Mouse (Mus musculus) lung, postnatal 4 days (tissue): Measurements from ENCODE around the gene Dph2.

ENCODE experiments used
- DNase-seq, 2 experiments: peaks; one replicate each; pipeline ENCODE4 v3.0.0; 2021

The Dph2 gene

DNA sequence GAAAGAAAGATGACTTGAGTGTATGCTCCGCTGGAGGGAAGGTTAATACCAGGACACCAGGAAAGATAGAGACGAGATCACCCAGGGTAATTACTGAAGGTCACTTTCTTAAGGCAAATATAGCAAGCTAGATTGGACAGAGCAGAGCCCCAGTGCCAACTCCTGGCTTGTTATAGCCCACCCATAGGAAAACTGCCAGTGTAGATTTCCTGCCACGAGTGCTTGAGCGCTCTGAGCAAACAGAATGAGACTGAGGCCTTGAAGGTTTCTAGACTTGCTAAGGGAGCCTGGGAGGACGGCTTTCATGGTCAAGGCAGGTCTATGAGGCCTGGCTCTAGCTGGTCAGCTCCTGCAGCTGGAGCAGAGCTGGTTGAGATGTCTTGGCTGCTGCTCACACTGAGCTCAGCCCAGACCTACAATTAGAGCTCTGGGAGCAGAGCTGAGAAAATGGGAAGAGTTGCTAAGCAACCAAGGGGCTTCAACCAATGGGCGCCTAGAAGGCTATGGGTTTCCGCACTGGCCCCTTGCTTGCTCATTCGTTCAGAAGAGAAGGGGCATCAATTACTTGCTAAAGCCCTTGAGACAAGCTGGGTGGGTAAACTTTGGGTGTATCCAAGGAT, 17.1 kb upstream of the Dph2 start:
- DNase-seq: peak in 1 of 2 experiments; percentile 13

DNA sequence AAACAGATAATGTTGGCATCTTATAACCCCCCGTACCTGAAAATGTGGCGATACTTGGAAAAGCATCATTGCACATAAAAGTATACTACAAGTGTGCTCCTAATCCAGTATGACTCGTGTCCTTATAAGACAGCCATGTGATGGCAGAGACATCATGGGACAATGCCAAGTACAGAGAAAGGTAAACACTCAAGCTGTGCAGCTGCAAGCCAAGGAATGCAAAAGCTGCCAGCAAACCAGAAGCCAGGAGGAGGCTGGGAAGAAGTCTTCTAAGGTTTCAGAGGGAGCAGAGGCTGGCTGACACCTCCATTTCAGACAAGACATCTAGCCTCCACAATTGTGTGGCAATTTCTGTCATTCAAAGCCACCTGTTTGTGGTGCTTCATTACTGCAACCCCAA, 14.4 kb upstream of the Dph2 start:
- peak; percentile 53 to 60 for DNase-seq

DNA sequence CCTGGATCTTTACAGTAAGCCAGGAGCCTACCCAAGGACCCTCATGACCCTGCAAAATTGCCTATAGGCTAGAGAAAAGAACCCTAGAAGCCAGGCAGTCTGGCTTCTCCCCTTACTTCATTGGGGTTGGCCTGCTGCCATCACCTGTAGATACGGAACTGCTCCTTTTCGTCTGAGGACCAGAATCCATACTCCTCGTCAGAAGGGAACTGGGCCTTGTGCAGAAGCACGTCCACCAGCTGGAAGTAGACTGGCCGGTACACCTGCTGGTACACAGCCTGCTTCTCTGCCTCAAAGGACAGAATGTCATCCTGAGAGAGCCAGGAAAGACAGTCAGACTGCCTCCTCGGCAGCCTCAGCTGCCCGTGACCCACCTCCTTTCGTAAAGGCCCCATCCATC, 12.9 kb upstream of the Dph2 start:
- DNase-seq: no peak

DNA sequence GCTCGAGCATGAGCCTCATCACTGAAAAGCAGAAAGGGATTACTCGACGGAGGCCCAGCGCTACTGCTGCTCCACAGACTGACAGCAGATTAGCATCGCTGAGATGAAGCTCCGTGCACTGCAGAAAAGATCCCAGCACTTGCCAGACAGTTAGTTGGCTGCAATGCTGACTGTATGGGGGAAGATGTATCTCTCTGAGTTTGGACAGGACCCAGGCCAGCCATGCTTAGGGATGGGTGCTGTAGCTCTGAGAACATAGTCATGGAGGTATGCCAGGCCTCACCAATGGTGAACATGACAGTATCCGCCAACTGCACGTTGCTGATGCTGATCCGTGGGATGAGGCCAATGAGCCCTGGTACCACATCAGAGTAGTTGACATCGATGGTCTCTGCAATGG, 12.3 kb upstream of the Dph2 start:
- DNase-seq: no peak

DNA sequence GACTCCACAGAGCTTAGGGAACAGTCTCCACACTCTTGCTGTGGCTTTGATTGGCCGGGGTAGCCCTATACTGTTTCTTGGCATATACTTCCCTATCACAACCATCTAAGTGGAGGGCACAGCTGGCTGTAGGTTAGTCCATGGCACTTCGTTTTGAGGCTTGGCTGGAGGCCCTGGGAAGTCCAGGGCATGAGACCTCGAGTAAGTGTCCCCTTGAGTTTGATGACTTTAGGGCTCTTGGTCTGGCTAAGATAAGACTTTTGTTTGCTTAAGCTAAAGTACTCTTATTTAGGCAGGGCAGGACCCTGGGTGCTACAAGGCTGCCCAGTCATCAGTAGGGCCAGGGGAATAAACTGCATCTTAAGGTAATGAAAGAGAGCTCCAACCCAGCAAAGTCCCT, 6.3 kb upstream of the Dph2 start:
- peak; percentile 32 to 74 for DNase-seq

DNA sequence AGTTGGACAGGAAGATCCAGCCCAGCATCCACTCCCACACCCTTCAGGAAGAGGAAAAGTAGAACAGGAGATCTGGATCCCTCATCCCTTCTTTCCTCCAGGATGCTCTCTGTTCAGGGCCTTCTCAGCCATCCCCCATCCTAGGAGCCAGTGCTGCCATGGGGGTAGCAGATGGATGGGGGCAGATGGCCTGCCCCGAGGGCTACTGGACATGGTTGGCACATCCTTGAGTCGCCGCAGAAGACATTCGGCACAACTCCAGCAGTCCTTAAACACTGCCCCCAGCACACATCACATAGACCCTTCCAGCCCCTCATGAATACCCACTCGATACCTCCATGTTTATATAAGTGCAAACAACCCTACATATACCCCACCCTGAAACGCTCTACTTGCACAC, 4.2 kb upstream of the Dph2 start:
- DNase-seq: no peak

DNA sequence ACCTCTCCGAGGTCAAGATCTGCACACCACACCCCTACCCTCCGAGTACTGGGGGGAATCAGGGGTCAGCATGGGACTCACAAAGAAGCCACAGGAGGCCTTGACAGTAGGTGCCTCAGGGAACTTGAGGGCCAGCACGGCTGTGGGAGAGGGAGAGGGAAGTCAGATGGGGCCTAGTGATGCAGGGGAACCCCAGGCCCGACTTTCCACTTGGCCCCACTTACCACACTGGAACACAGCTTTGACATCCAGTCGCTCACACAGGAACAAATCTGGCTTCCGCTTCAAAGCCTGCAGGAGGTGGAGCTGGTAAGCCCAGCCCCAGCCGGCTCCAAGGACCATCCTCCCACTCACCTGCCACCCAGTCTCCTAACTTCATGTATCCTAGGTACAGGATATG, 3.5 kb upstream of the Dph2 start:
- no peak for DNase-seq

DNA sequence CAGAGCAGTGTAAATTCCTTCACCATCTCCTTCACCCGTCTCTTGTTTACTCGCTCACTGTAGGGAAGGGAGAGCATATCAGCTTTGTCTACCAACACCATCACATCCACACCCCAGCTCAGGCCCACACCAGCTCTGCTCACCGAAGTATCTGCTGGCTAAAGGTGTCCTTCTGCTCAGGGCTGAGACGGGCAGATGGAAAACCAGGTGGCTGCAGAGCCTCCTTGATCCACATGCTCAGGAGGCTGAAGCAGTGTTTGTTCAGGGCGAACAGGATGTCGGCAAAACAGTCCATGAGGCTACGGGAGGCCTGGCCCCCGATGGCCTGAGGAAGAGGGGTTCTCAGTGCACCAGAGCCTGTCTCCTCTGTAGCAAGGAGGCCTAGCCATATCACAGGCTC, 2.8 kb upstream of the Dph2 start:
- no peak for DNase-seq

DNA sequence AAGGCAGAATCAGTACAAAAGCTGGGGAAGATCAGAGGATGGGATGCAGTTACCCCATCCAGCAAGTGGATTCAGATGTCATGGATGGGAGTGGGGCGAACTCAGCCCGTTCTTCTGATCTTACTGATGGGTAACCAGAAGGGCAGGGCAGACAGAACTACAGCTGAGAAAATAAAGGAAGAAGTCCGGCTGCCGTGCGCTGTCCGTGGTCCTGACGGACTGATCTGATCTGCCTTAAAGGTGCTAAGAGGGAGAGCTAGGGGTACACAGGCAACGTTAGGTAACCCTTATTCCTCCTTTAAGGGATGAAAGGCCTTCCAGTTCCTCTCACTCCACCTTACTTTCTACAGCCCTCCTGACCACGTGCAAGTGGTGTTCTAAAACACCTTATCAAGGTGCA, 1.5 kb upstream of the Dph2 start:
- DNase-seq: peak; percentile 53 to 64

DNA sequence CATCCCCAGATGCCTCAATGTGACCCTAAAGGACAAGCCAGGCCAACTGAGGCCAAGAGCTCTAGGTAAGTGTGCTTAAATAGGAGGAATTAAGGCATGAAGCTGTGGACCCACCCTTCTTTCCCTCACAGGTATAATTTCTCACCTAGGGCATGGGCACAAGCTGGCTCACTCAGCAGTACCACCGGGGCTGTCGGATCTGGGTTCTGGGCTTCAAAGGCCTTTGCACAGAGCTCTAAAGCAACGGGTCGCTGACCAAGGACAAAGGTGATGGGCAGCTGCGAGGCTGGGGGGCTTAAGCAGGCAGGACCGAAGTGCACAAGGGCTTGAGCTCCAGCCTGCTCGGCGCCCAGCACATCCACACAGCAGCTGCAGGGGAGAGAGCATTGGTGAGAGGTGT, 1.1 kb downstream of the Dph2 start:
- no peak for DNase-seq

DNA sequence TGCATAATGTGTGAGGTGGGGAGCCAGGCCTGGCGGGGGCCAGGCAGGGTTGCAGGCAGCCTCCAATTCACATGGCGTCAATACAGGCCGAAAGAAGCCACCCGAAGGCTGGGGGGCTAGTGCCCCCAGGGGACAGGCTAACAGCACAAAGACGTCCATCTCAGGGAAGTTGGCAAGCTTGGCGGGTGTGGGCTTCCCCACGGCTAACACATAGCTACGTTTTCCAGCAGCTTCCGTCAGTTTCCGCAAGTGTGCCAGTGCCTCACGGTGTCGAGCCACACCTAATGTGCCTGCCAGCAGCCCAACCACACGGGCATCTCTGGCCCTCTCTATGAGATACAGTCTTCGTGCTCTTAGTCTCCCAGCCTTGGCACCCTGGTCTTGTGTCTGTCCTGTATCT, 1.8 kb downstream of the Dph2 start:
- DNase-seq: no peak

DNA sequence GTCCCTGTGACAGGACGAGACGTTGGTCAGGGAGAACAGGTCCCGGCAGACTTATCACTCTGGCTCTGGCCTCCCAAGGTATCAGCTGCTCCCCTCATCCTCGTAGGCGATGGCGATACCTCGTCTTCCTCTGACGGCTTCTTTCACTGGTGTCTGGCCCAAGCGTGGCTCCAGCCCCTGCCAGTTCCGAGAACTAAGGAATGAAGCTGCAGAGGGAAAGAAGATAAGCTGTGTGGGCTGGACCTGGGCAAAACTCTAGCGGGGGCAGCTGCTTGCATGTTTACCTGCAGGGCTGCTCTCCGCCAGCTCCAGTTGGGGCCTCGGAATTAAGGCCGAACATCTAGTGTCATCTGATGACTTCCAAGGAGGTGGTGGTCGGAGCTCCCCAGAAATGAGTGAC, 2.4 kb downstream of the Dph2 start:
- no peak for DNase-seq

DNA sequence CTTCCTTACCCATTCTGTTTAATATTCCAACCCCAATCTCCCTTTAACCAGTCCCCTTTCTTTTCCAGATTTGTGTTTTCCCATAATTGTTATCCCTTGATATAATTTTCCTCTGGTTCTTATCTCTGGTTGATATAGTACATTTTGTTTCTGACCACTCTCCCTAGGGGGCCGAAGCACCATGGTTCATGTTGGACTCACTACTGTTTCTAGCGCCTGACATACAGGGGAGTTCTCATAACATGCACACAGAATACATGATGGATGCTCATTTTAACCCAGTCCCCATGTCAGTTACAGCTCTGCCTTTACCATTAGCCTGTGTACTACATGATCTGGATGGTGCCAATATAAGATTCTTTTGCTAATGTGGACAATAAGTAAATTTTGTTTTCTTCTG, 3.9 kb downstream of the Dph2 start:
- no peak for DNase-seq

DNA sequence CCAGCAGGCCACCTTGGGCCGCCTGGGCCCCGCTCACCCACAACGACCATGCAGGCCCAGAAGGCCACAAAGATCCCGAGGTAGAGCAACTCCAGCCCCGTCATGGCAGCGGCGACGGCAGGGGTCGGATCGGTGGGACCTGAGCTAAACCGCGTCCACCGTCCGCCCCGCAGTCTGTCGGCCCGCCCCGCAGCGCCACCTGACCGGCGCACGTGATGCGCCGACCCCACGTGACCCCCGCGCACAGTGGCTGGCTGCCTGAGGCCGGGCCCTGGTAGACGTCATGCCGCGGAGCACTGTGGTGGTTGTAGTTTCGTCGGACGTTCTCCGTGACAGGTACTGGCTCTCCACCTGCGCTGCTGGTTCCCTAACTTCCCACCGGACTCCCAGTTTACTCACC, 4.7 kb downstream of the Dph2 start, which contains the start of gene Atp6v0b:
TSS of gene Atp6v0b (minus strand) at position 201 of the 400 bp plus-strand sequence.
- peak; percentile 94 to 95 for DNase-seq

DNA sequence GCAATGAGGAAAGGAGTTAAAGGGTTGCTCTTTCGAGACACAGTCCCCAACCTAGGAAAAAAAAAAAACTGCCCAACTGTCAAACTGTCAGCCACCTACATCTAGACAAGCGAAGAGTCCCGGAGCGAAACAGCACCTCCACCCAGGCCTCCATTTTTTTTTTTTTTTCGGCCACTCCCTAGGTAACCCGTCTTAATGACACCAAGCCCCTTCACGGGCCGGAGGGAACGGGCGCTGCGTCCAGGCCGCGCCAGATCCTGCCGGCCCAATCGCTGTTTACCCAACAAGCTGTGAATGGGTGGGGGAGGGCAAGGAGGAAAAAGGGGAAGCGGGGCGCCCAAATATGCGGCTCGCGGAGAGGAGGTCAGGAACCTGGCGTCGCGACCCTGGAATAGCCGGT, 5.2 kb downstream of the Dph2 start:
- peak in 1 of 2 experiments; percentile 55 for DNase-seq

DNA sequence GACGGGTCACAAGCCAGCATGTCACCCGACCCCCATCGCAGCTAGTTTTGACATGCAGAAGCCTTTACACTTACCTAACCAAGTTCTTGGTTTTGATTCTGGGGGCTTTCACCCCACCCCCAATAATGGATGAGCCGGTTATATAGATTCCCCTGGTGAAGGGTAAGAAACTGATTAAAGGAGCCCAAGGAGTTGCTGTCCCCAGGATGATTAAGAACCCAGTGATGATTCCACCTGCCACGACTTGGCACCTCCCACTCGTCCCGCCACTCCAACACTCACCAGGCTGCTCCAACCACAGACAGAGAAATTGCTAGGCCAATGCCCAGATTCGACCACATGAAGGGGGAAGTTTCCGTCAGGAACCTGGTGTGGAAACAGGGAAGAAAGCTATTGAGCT, 5.8 kb downstream of the Dph2 start:
- DNase-seq: no peak

DNA sequence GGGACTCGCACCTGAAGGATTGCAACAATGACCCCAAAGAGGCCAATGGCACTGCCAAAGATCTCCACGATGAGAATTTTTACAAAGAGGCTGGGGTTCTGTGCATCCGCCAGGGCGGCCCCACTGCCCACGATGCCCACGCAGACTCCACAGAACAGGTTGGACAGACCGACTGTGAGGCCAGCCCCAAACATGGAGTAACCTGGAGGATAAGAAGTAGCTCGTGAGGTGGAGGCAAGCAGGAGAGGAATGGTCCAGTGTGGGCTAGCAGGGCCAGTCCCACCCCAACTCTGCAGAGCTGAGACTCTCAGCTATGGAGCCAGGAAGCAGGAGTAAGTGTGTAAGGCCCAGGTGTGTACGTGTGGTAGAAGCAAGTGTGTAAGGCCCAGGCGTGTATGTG, 6.7 kb downstream of the Dph2 start:
- no peak for DNase-seq

DNA sequence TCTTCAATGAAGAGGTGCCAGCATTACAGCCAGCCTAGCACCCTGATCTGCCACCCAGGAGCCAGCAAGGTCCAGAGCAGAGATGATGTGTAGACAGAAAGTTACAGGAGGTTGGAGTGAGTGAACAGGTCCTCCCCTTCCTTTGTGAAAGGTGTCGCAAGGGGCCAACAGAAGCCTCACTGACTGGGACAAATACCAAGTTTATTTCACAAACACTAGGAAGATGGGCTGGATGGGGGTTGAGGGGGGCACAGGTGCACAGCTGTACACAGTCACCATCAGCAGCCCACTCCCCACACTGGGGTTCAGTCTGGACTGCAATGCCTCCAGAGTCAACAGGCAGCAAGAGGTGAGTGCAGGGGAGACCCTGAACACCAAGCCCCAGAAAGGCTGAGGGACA, 7.7 kb downstream of the Dph2 start:
- DNase-seq: no peak

DNA sequence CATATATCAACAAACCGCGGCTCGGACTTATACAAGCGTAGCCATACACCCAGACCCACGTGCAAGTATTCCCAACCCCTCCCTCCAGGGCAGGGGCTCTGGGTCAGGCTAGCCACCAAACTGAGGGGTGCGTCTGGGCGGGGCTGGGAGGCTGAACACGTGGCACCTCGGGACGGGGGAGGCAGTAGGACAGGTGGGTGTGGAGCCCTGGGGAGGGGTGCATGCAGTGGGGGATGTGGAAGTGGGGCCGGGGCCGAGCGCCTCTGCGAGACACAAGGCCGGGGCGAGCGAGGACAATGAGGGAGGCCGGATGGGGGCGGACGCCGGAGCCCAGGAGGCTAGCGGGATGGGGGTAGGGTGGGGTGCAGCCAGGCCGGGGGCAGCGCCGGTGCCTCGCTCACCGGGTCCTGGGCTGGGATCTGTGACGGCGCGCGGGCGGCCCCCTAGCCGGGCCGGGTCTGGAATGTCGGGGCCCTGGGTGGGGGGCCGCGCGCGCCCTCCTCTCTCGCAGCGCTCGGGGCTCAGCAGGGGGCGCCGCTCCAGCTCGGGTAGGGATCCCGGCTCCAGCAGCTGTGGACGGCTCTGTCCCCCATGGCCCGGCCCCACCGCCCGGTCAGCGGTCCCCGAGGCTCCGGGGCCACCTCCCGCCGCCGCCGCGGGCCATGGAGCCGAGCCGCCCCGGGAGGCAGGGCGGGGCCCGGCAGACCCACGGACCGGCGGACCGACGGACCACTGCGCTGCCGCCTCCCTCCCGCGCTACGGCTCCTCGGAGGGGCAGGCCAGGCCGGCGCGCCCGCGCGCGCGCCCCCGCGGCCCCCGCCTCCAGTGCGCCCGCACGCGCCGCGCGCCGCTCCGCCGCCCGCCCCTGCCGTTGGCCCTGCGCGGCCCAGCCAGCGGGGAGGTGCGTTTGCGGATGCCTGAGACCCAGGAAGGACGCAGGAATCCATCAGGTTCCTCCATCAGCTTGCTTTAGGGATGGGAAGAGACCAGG, 8.8 kb downstream of the Dph2 start, which contains the start of gene B4galt2:
TSS of gene B4galt2 (minus strand) at position 787 of the 991 bp plus-strand sequence.
- peak; percentile 67 to 79 for DNase-seq

DNA sequence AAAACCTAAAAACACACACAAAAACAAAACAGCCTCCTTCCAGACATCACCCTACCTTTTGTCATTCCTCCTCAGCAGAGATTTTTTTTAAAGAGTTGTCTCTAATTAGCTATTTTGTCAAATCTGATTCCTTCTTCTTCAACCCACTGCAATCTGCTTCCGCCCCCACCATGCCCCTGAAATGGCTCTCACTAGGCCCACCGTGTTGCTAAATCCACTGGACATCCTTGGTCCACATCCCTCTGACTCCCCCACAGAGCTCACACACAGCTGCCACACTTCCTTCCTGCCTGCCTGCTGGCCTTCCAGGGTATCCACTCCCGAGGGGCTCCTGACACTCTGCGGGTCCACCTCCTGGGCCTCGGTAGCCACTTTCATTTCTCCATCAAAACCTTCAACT, 13.1 kb downstream of the Dph2 start:
- no peak for DNase-seq

DNA sequence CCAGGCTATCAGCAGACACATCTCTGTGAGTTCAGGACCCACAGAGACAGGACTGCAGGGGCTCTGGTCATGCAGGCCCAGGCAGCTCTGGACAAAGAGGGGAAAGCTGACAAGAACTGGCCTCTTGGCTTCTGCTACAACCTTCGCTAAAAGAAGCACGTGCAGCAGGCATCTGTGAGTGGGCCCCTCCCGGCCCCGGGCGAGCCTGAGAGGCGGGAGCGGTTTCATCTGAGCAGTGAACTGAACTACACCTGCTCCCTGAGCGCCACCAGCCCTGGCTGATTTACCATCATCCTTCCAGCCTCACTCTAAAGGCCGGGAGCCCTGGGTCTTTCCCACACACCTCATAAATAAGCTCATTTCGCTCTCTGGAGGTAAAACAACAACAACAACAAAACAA, 13.5 kb downstream of the Dph2 start:
- DNase-seq: no peak

DNA sequence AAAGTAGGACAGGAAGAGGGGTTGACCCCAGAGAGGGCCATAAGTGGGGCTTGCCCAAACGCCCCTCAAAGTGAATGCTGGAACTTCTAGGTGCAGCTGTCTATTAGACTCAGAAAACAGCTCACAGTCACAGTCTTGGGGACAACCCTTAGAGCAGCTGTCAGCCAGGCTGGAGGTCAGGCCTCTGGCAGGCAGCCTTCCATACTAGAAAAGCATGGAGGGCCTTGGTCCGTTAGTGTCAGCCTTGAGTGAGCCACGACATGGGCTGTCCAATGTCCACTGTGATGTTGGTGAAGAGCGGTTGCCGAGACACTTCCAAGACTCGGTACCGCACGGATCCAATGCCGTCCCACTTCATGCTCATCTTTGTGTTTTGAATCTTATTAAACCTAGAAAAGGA, 18.2 kb downstream of the Dph2 start:
- DNase-seq: no peak

DNA sequence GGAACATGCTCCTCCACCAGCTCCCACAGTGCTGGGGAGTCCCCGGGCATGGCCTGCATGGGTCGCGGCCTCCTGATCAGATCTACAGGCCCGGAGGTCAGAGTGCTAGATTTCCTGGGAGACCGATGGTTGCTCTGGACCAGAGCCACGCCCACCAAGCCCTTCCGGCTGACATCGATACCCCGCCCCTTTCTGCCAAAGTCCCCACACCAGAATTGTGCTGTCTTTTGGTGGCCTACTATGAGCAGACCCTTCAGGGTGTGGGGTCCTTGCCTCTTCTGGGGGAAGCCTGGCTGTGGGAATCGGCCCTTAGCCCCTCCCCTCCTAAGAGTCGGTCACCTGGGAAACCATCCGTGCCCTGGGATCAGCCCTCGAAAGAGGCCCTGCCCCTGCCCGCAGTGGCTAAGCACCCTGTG, 19.4 kb downstream of the Dph2 start, which contains the start of gene Ccdc24:
TSS of gene Ccdc24 (minus strand) at position 87 of the 416 bp plus-strand sequence.
- DNase-seq: no peak

DNA sequence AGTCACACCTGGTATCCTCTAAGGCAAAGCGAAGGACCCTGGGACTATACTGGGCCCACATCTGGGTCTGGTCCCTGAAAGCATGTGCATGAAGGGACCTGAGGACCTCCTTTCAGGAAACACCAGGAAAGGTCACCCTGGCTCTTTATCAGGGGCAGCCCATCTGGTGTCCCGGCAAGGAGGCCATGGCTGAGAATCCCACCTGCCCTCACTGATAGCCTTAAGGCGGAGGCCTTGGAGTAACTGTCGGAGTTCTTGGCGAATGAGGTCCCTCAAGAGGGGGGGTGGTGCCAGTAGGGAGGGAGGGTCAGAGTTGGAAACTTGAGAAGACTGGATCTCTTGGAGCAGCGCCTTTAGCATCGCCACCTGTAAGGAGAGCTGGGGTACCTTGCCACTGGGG, 20.0 kb downstream of the Dph2 start:
- DNase-seq: no peak
